Mouse (Mus musculus) lung, postnatal 25 days (tissue): ENCODE data around the gene Cd81.
A peak's percentile ranks its signal among the peaks of the same experiment; 100 is the strongest.

Experiments
- DNase-seq: peaks from one replicate; pipeline ENCODE4 v3.0.0; 2022; ENCODE audit warnings: low spot score

The Cd81 gene

DNA sequence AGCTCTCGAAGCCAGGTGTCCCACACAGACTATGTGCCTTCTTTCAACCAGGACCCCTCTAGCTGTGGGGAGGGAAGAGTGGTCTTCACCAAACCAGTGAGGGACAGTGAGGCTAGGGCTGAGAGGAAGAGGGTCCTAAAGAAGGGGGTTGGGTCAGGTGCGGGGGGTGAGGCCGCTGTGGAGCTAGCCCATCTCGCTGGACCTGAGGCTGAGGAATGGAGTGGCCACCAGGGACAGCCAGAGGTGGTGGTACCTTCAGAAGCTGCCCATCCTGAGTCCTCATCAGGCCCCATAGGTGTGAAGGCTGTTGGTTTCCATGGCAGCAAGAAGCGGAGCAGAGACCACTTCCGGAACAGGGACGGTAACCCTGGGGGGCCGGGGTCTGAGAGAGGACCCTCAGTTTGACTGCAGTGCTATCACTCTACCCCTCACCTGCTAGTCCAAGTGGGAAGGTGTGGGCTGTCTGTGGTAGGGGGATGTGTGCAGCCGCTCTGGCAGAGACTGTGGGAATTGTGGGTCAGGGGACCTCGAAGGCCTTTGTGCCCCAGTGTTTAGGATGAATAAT, 18.0 kb downstream of the Cd81 start:
- no peak for DNase-seq

GRCm38 (mm10) chr7:143072605-143073004, 20.1 kb downstream of the Cd81 start:
- DNase-seq = no peak

- peak; percentile 23 for DNase-seq
Observed at GRCm38 (mm10) chr7:143073086-143073485, 20.5 kb downstream of the Cd81 start.

DNA sequence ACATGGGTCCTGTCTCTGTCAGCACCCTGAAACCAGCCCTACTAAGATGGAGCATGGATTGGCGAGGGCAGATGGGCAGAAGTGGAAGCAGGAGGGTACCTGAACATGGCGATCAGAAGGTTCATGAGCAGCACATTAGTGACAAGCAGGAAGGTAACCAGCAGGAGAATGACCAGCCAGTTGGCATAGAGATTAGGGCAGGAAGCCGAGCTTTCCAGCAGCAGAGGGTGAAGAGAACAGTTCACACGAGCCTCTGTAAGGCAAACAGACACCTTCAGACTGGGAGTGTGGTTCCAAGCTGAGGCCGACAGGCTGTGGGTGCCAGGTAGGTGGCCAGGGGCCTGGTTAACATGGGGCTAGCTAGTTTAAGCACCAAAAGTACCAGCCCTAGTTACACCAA, 22.9 kb downstream of the Cd81 start:
- DNase-seq = no peak

DNA sequence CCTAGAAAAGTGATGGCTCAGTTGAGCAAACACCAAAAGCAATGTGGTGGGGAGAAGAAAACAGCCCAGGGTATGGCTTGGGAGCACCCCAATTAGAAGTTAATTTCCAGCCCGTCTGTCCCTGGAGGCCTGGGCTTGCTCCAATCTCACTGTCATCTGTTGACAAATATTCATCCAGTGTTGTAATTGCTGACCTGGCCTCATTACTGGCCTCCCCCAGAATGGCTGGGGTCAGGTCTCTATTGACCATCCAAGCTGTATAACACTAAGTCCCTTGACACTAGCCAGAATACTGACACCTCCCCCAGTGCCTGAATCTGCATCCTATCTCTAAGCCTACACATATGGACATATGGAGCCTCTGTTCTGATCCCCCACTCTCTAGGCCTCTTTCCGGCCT, 24.8 kb downstream of the Cd81 start:
- DNase-seq = no peak

GRCm38 (mm10) chr7:143082024-143082423, 29.5 kb downstream of the Cd81 start:
- DNase-seq = no peak

DNA sequence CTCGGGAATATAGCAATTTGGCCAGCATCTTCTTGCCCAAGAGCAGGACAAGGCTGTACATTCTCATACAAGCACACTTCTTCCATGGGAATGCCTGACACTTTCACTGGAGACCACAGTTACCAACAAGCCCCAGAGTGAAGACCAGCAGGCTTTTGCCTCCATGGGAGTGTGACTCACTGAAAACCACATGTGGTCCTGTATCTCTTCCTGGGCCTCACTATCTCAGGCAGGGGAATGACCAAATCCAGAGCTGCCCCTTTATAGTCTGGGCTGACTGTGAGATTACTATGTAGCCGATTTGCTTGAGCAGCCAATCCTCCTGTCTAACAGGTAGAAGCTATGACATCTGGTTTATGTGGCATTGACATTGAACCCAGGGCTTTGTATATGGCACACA, 31.2 kb downstream of the Cd81 start:
- no peak for DNase-seq

DNA sequence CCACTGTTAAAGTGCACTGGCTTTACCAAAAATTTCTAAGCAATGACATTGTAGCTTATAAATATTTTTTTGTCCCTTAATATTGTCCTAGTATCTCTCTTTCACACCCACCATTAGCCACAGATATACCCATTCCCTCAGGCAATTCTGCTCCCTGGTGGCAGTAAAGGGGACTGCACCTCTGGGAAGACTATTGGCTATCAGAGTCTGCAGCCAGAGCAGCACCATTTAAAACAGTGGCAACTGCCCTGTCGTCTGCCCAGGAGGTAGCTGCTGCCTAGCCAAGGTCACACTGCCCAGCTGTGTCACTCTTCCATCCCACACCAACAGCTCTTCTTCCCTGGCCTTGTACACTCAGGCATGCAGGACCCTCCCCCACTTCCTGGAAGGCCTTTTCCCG, 33.8 kb downstream of the Cd81 start:
- DNase-seq = peak; percentile 75

- peak; percentile 18 for DNase-seq
Observed at GRCm38 (mm10) chr7:143087070-143087579, 34.6 kb downstream of the Cd81 start.

GRCm38 (mm10) chr7:143093847-143094246, 41.3 kb downstream of the Cd81 start:
- DNase-seq = no peak

DNA sequence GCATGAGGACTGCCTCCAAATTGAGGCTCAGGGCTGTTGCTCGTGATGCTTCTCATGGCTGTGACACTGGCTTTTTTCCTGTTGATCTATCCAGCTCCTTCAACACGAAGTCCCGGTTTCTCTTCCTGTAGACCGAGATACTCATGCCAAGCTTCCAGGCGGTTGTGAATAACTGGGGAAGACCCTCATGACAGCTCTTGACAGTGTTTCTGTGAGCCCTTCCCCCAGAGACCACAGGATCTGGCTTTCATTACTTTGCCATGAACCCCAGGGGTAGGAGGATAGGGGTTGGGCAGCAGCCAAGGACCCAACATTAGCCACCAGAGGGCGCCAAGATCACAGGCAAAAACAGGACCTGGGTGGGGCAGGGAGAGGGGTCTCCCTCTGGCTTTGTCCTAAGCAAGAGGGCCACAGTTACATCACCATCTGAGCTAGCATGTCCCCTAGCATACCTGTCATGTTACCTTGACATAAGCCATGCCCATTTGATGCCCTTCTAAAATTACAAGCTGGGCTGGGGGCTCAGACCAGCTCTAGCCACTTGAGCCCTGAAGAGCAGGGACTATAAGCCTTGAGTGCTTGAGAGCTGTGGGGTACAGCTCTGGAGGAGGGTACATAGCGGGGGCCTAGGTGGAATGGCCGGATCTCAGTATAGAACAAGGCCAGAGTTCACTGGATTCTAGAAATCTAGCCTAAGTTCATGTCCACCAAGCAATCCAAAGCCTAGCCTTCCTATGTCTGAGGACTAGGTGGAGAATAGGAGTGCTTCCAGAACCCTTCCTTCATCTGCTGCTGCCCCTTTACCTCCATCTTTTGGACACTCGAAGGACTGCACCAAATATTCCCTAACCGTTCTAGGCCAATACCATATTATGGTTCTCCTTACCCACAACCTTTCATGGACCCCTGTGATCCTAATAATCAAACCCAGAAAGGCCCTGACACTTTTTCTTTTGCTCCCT, 42.3 kb downstream of the Cd81 start, which contains the start of gene Trpm5:
TSS of gene Trpm5 (minus strand) at position 51 of the 962 bp plus-strand sequence.
- peak; percentile 58 for DNase-seq

DNA sequence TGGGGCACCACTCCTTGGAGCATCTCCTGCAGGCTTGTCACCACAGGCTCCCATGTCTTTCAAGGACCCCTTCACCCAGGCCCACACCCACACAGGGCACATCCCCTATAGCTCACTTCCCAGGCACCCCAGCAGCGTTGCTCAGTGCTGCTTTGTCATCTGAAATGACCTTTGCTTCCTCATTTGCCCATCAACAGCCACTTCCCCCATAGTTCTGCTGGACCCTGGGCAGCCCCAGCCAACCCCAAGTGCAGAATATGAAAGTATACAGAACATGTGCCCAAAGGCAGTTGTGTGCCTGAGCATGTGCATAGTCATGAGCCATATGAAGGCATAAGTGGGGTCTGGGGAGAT, 43.0 kb downstream of the Cd81 start:
- DNase-seq = no peak

GRCm38 (mm10) chr7:143100759-143101158, 48.2 kb downstream of the Cd81 start:
- no peak for DNase-seq

GRCm38 (mm10) chr7:143105258-143105897, 52.8 kb downstream of the Cd81 start:
- DNase-seq = peak; percentile 62

GRCm38 (mm10) chr7:143106062-143106461, 53.5 kb downstream of the Cd81 start, which contains the start of gene Kcnq1:
Gene Kcnq1 (plus strand): TSS chr7:143106362.
- no peak for DNase-seq

DNA sequence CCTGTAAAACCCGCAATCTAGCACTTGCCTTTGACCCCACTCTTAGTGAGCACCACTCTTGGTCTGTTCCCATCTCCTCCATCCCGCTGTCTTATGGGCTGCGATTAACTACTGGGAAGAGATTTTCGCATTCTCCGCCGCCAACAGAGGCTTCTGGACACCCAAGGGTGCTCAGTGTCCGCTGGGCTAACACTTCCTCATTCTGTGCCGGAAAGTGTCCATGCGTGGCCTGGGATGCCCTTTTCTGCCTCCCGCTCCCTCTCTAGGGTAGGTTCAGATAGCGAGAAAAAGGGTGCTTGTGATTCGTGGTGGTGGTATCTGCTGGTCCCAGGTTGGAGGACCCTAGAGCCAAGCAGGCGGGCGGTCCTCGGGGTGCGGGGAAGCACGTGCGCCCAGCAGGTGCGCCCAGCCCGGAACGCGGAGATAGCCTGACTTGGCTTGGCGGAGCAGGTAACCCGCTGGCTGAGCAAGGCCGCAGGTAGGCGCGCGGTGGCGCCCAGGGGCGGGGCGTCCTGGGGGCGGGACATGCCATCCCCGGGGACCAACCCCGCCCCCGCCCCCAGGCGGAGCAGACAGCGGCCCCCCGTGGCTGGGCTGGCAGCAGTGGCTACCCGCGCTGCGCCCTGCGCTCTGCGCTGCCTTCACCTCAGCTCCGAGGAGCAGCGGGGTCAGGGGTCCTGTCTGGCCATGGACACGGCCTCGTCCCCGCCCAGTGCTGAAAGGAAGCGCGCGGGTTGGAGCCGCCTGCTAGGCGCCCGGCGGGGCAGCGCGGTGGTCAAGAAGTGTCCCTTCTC, 54.3 kb downstream of the Cd81 start:
- peak; percentile 84 for DNase-seq

GRCm38 (mm10) chr7:143108200-143108599, 55.7 kb downstream of the Cd81 start:
- DNase-seq = peak; percentile 59

- peak; percentile 59 for DNase-seq
Observed at GRCm38 (mm10) chr7:143108996-143109660, 56.6 kb downstream of the Cd81 start.

GRCm38 (mm10) chr7:143109696-143110095, 57.2 kb downstream of the Cd81 start:
- no peak for DNase-seq

GRCm38 (mm10) chr7:143110803-143111202, 58.3 kb downstream of the Cd81 start:
- peak; percentile 59 for DNase-seq

DNA sequence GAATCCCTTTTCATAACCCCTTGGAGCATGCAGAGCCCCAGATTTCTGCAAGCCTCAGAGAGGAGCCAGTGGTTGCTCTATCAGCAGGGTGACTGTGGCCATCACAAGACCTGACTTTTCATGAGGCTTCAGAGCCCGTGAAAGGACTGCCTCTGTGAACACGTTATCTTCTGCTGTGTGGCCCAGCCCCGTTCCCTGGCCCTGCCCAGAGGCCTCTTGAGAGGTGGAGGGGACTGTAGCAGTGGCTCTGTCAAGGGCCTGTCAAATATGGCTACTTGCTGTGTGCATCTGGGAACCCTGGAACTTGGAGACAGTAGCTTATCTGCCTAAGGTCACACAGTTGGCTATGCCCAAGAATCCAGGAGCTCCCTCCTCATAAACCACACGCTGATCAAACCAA, 59.2 kb downstream of the Cd81 start:
- no peak for DNase-seq
